20 mouse cellular contexts compared by ENCODE assay signal in genomic region chr10:12399450-12399849, GRCm38 (mm10).
DNase-seq lines count a peak whose midpoint lies in the region; ATAC-seq and TF ChIP-seq lines count a peak whose summit lies in the region.
"Had no signal": no experiment of that assay in that cellular context is flagged by ENCODE, and none has a peak within 500 bp of the region (broad histone marks: within the 10 kb centered on the region; RNA-seq: fewer than 3 reads in every experiment).

No protein-coding gene starts in this region.

- TF ChIP-seq POLR2A in brain, embryonic 14.5 days (IDR thresholded peaks at IDR 0.05; ENCODE audit: borderline replicate concordance, extremely low read depth, insufficient read depth, insufficient read length, poor library complexity, severe bottlenecking), result no peak

- 47% methylated on average over 2 of the region's 2 CpGs for WGBS in lung, embryonic 14.5 days
- 12% methylated on average over 2 of the region's 2 CpGs for WGBS in forebrain, embryonic 12.5 days
- WGBS in midbrain, embryonic 13.5 days, result 6% methylated on average over 2 of the region's 2 CpGs
- 62% methylated on average over 2 of the region's 2 CpGs for WGBS in liver, embryonic 11.5 days

- H3K4me3 ChIP-seq in lung, embryonic 14.5 days (ENCODE audit: low read depth, low read length), result no peak overlapping the region
- H3K4me3 ChIP-seq in forebrain, embryonic 12.5 days (replicated peaks), result no peak overlapping the region
- H3K4me3 ChIP-seq in midbrain, embryonic 13.5 days (replicated peaks), result no peak overlapping the region
- no peak overlapping the region for H3K4me3 ChIP-seq in liver, embryonic 11.5 days (ENCODE audit: low read depth, low read length)
- H3K4me3 ChIP-seq: heart, adult 2 months; left cerebral cortex, adult 2 months; limb, embryonic 15.5 days; neural tube, embryonic 12.5 days had no signal

- peak; percentile 8 for DNase-seq in lung, embryonic 14.5 days
- DNase-seq in lung, postnatal 14 days, result no peak
- peak; percentile 85 for DNase-seq in brain, embryonic 14.5 days (ENCODE audit: low read depth)
- no peak for DNase-seq in liver, embryonic 11.5 days (ENCODE audit: low spot score)
- no peak for DNase-seq in layer of hippocampus, adult 9-11 months
- DNase-seq: cerebellum, adult 11 months; cerebellum, postnatal 25 days; gastrocnemius, postnatal 10 days; heart, adult 2 months; kidney, postnatal 10 days; liver, postnatal 0 days; right cerebral cortex, postnatal 14 days; thymus, postnatal 4 days had no signal

- H3K9ac ChIP-seq in lung, embryonic 14.5 days, result no peak overlapping the region
- no peak overlapping the region for H3K9ac ChIP-seq in forebrain, embryonic 12.5 days
- no peak overlapping the region for H3K9ac ChIP-seq in midbrain, embryonic 13.5 days (replicated peaks)
- no peak overlapping the region for H3K9ac ChIP-seq in liver, embryonic 11.5 days (ENCODE audit: low read depth, low read length)
- H3K9ac ChIP-seq: limb, embryonic 15.5 days; liver, postnatal 0 days; neural tube, embryonic 12.5 days had no signal

- H3K27ac ChIP-seq in lung, embryonic 14.5 days (ENCODE audit: low read depth), result no peak overlapping the region
- H3K27ac ChIP-seq in forebrain, embryonic 12.5 days, result no peak overlapping the region
- no peak overlapping the region for H3K27ac ChIP-seq in midbrain, embryonic 13.5 days
- H3K27ac ChIP-seq in liver, embryonic 11.5 days (ENCODE audit: low read depth, low read length), result no peak overlapping the region
- H3K27ac ChIP-seq: heart, adult 2 months; left cerebral cortex, adult 2 months; limb, embryonic 15.5 days; macrophage; neural tube, embryonic 12.5 days had no signal

- peaks cover 11% of the 10 kb centered on the region; the same call in 1 of the 2 replicates for H3K36me3 ChIP-seq in lung, embryonic 14.5 days (ENCODE audit: insufficient read depth)
- no peaks in the 10 kb centered on the region for H3K36me3 ChIP-seq in forebrain, embryonic 12.5 days (replicated peaks)
- H3K36me3 ChIP-seq in midbrain, embryonic 13.5 days, result no peaks in the 10 kb centered on the region
- no peaks in the 10 kb centered on the region; the same call in 1 of the 2 replicates for H3K36me3 ChIP-seq in liver, embryonic 11.5 days (ENCODE audit: control insufficient read depth, insufficient read depth, low read length)

- ATAC-seq in lung, embryonic 14.5 days (ENCODE audit: insufficient read depth), result no peak
- ATAC-seq in forebrain, embryonic 12.5 days (ENCODE audit: low FRiP score), result peak; percentile 63; the same call in 1 of the 2 replicates
- peak; percentile 92 for ATAC-seq in midbrain, embryonic 13.5 days
- ATAC-seq in liver, embryonic 11.5 days (replicated peaks; ENCODE audit: low FRiP score), result no peak
- no peak for ATAC-seq in cerebellum, adult (ENCODE audit: insufficient number of reproducible peaks, low FRiP score, low TSS enrichment)
- ATAC-seq: liver, postnatal 0 days had no signal

- no peaks in the 10 kb centered on the region for H3K27me3 ChIP-seq in lung, embryonic 14.5 days (ENCODE audit: insufficient read depth, low read length)
- no peaks in the 10 kb centered on the region for H3K27me3 ChIP-seq in forebrain, embryonic 12.5 days
- no peaks in the 10 kb centered on the region for H3K27me3 ChIP-seq in midbrain, embryonic 13.5 days
- no peaks in the 10 kb centered on the region for H3K27me3 ChIP-seq in liver, embryonic 11.5 days (replicated peaks; ENCODE audit: control insufficient read depth, insufficient read depth, low read length)
- H3K27me3 ChIP-seq: limb, embryonic 15.5 days; neural tube, embryonic 12.5 days had no signal

- H3K9me3 ChIP-seq in lung, embryonic 14.5 days (ENCODE audit: low read depth, low read length), result no peaks in the 10 kb centered on the region
- H3K9me3 ChIP-seq in forebrain, embryonic 12.5 days, result no peaks in the 10 kb centered on the region
- H3K9me3 ChIP-seq in midbrain, embryonic 13.5 days, result no peaks in the 10 kb centered on the region
- H3K9me3 ChIP-seq in liver, embryonic 11.5 days (ENCODE audit: control insufficient read depth, low read length), result no peaks in the 10 kb centered on the region
- H3K9me3 ChIP-seq: limb, embryonic 15.5 days; neural tube, embryonic 12.5 days had no signal

- no peak overlapping the region for H3K4me2 ChIP-seq in lung, embryonic 14.5 days
- no peak overlapping the region for H3K4me2 ChIP-seq in forebrain, embryonic 12.5 days
- no peak overlapping the region for H3K4me2 ChIP-seq in midbrain, embryonic 13.5 days (replicated peaks)
- H3K4me2 ChIP-seq in liver, embryonic 11.5 days, result no peak overlapping the region
- H3K4me2 ChIP-seq: limb, embryonic 15.5 days; neural tube, embryonic 12.5 days had no signal

- no peak for TF ChIP-seq CTCF in lung, embryonic 14.5 days (IDR thresholded peaks at IDR 0.05; ENCODE audit: low read depth)
- TF ChIP-seq CTCF in brain, embryonic 14.5 days (IDR thresholded peaks at IDR 0.05; ENCODE audit: borderline replicate concordance, extremely low read depth, insufficient read depth, insufficient read length), result no peak

- H3K4me1 ChIP-seq in lung, embryonic 14.5 days (ENCODE audit: insufficient read depth), result no peaks in the 10 kb centered on the region
- peaks cover 3% of the 10 kb centered on the region for H3K4me1 ChIP-seq in forebrain, embryonic 12.5 days
- peaks cover 6% of the 10 kb centered on the region; the same call in 1 of the 2 replicates for H3K4me1 ChIP-seq in midbrain, embryonic 13.5 days (replicated peaks)
- H3K4me1 ChIP-seq in liver, embryonic 11.5 days (replicated peaks; ENCODE audit: control insufficient read depth, insufficient read depth, low read length), result no peaks in the 10 kb centered on the region
- H3K4me1 ChIP-seq: limb, embryonic 15.5 days; neural tube, embryonic 12.5 days had no signal

Comparison
In these comparisons a context has a peak if more than half of its experiments do, and no peak if none do; other contexts are left out.
1. DNase-seq: peak in lung, embryonic 14.5 days (single experiment) and brain, embryonic 14.5 days (single experiment); none in lung, postnatal 14 days (single experiment), liver, embryonic 11.5 days (single experiment) and layer of hippocampus, adult 9-11 months (single experiment).
2. ATAC-seq: peak in forebrain, embryonic 12.5 days (single experiment) and midbrain, embryonic 13.5 days (single experiment); none in lung, embryonic 14.5 days (single experiment), liver, embryonic 11.5 days (single experiment) and cerebellum, adult (single experiment).